Mouse (Mus musculus) central nervous system, embryonic 18 days (tissue): ENCODE results near the gene Cept1. TPM values are rescaled to one million over a fixed set of nuclear protein-coding genes. Genes with fewer than 3 reads are reported as not detected.

Experiments used
- polyA plus RNA-seq: library from polyadenylated mRNA; depleted of rRNA; stranded (reverse); fragments of >200 nt; gene quantifications from 2 replicates; pipeline ENCODE4 v1.2.3, GENCODE M21; 2012; rRNA removed

The Cept1 gene
- polyA plus RNA-seq: 33.9 and 37.8 TPM in 2 replicates

GRCm38 (mm10) chr3:106547171-106547923 is at the start of gene Cept1, which contains the start of gene Dram2:
Gene Cept1 (minus strand): TSS chr3:106547802.
Gene Dram2 (plus strand): TSS chr3:106547798.

GRCm38 (mm10) chr3:106482281-106483081 is 65.1 kb downstream of the Cept1 start, which contains the start of gene Dennd2d:
Gene Dennd2d (plus strand): TSS chr3:106482405.

Other genes starting within 250 kb of the Cept1 start
- gene Chil6, start 141.6 kb downstream of the Cept1 start, polyA plus RNA-seq: not detected in 2 replicates
- 0.65 and 0.72 TPM in 2 replicates for gene Dennd2d, start 65.4 kb downstream of the Cept1 start, polyA plus RNA-seq
- gene Dram2, start within 50 bp of the Cept1 start, polyA plus RNA-seq: 47.5 and 50.7 TPM in 2 replicates
- gene Lrif1, start 137.2 kb upstream of the Cept1 start, polyA plus RNA-seq: 15.1 and 16.8 TPM in 2 replicates
- gene Cd53, start 242.3 kb upstream of the Cept1 start, polyA plus RNA-seq: 2.2 and 2.6 TPM in 2 replicates